Mouse (Mus musculus) midbrain, embryonic 15.5 days (tissue): ENCODE measurements around the gene Gdi1. TPM values are rescaled to one million over a fixed set of nuclear protein-coding genes. Genes with fewer than 3 reads are reported as not detected.

Source experiments
- ATAC-seq: fragments of 200-750 bp; cut with Nextera tagmentation; replicated peaks from 2 replicates; pipeline ENCODE4 v1.8.0; 2017; ENCODE audit warnings: moderate TSS enrichment
- H3K27ac ChIP-seq: fragments of 300-500 bp; sonication (generic); 2 replicates; pipeline ENCODE4 v1.5.1; 2015; ENCODE audit warnings: mild to moderate bottlenecking, inconsistent platforms
- H3K27me3 ChIP-seq: fragments of 300-500 bp; sonication (generic); replicated peaks from 2 replicates; pipeline ENCODE4 v1.6.1; 2015; ENCODE audit warnings: inconsistent platforms
- H3K36me3 ChIP-seq: fragments of 300-500 bp; sonication (generic); replicated peaks from 2 replicates; pipeline ENCODE4 v1.6.1; 2015; ENCODE audit warnings: inconsistent platforms
- H3K4me1 ChIP-seq: fragments of 300-500 bp; sonication (generic); 2 replicates; pipeline ENCODE4 v1.6.1; 2015; ENCODE audit warnings: inconsistent platforms
- H3K4me2 ChIP-seq: fragments of 300-500 bp; sonication (generic); 2 replicates; pipeline ENCODE4 v1.6.1; 2015; ENCODE audit warnings: inconsistent platforms, mild to moderate bottlenecking, moderate library complexity
- H3K4me3 ChIP-seq: fragments of 300-500 bp; sonication (generic); 2 replicates; pipeline ENCODE4 v1.5.1; 2015; ENCODE audit warnings: mild to moderate bottlenecking, inconsistent platforms
- H3K9ac ChIP-seq: fragments of 300-500 bp; sonication (generic); 2 replicates; pipeline ENCODE4 v1.6.1; 2015; ENCODE audit warnings: mild to moderate bottlenecking, inconsistent platforms
- H3K9me3 ChIP-seq: fragments of 300-500 bp; sonication (generic); 2 replicates; pipeline ENCODE4 v1.6.1; 2016; ENCODE audit warnings: inconsistent platforms
- WGBS: fragments of 180-500 bp; shearing (Covaris S2); methylation state at CpG from one replicate; pipeline ENCODE4 v1.1.7; 2015; ENCODE audit warnings: mixed read lengths; 5-methylcytosine and 5-hydroxymethylcytosine counted together
- polyA plus RNA-seq: library from polyadenylated mRNA; unstranded; fragments of >200 nt; fragmentation: Nextera tagmentation; extraction: Ambion mirVana; gene quantifications from 2 replicates; pipeline ENCODE4 v1.2.1, GENCODE M21; 2015

Gdi1 gene
- polyA plus RNA-seq, 1 experiment from 2014 or later = 1,116 TPM

DNA sequence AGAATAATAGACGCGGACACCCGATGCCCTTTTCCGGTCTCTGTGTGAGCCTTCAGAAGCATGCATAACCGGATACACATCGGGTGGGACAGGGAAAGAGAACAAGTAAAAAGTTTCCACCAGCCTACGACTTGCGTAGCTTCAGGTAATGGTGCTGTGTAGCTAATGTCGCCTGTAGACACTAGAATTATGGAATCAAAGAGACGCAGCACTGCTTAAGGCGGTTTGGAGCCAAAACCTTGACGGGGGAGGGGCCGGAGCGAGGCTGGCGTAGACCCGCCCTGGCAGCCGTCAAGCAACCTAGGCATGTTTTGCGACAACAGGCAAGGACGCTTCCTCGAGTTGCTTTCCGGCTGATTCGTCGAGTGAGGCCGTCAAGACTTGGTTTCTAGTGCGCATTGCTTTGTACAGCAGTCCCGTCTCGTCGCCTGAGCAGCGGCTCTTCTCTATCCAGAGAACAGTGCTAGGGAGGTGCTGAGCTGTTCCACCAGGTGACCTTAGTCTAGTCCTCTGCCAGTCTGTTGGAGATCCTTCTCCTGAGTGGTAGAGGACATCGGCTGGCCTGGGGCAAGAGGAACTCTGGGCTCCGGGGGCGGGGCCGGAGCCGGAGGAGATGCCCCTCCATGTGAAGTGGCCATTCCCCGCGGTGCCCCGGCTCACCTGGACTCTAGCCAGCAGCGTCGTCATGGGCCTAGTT is 22.3 kb upstream of the Gdi1 start:
- 24% methylated on average over 39 of the region's 39 CpGs for WGBS
- Histone ChIP-seq H3K27me3 (no peaks in the 10 kb centered on the region), H3K4me2 (peak overlapping the region; percentile 72), H3K9me3 (no peaks in the 10 kb centered on the region), H3K4me1 (peaks cover 16% of the 10 kb centered on the region), H3K27ac (peak overlapping the region; percentile 85), H3K4me3 (peak overlapping the region; percentile 60), H3K36me3 (no peaks in the 10 kb centered on the region), H3K9ac (peak overlapping the region; percentile 73)
- ATAC-seq = peak; percentile 86

DNA sequence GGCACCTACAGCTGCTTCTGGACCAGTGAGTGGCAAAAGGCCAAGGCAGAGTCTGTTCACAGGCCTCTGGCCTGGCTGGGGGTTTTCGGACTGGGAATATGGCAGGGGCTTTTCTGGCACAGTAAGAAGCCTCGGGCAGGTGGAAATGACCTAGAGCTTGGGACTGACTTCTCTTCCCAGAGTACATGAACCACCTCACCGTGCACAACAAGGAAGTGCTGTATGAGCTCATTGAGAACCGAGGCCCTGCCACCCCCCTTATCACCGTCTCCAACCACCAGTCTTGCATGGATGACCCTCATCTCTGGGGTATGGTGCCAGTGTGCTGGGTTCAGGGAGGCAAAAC is 21.7 kb upstream of the Gdi1 start:
- Histone ChIP-seq H3K4me1 (peaks cover 16% of the 10 kb centered on the region), H3K27me3 (no peaks in the 10 kb centered on the region), H3K9me3 (no peaks in the 10 kb centered on the region), H3K4me2 (peak overlapping the region; percentile 72), H3K4me3 (peak overlapping the region; percentile 60), H3K9ac (peak overlapping the region; percentile 73), H3K27ac (peak overlapping the region; percentile 85), H3K36me3 (no peaks in the 10 kb centered on the region)
- WGBS = 40% methylated on average over 5 of the region's 5 CpGs
- ATAC-seq = peak; percentile 43

DNA sequence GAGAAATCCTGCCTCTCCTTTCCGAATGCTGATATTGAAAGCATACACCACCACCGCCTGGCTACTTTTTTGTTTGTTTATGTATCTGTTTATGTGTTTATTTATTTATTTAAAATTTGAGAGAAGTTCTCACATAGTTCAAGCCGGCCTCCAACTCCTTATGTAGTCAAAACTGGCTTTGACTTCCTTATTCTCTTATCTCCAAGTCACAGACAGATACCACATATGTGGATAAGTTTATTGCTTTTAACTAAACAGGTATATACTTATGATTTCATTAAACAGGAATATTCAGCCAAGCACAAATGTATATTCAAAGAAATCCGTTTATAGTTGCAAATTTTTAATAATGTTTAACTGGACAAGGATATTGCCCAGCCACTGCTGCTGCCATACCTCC is 11.4 kb upstream of the Gdi1 start:
- Histone ChIP-seq H3K4me3 (no peak overlapping the region), H3K9ac (no peak overlapping the region), H3K4me2 (no peak overlapping the region), H3K9me3 (no peaks in the 10 kb centered on the region), H3K27ac (no peak overlapping the region), H3K36me3 (no peaks in the 10 kb centered on the region), H3K4me1 (0 out of 2 replicates have a peak, but pooled peaks cover 2% of the 10 kb centered on the region), H3K27me3 (no peaks in the 10 kb centered on the region)
- WGBS = 73% methylated on average over 4 of the region's 4 CpGs
- no peak for ATAC-seq

DNA sequence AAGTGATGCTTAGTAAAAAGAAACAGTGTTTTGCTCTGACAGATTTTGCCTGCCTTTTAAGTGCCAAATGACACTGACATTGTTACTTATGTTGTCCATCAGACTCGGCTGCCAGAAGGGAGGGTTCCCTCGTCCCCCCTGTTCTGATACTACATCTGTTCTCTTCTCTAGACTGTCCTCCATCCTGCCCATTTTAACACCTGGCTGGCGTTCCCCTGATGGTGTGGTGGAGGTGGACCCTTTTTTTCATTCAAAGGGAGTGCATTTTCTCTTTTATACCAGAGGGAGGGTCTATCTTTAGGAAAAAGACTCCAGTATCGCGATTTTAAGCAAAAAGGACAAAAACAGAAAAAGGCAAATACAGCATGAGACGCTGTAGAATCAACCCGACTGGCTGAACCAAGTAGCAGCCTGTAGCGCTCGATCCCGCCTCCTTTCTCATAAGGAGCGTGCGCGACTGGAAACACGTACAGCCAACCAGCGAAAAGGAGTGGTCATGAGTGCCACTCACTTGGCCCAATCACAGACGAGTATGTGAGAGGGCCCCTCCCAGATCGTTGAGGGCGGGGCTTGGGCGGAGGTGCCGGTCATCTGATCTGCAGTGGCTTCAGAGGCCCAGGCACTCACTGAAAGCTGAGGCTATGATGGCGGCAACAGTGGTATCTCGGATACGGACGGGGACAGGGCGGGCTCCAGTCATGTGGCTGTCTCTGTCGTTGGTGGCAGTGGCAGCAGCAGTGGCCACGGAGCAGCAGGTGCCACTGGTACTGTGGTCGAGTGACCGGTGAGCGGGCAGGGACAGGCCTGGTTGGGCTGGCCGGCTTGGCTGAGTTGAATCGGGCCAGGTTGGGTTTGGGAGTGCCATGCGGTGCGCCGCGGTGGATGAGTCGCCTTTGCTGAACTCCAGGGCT is 8.0 kb upstream of the Gdi1 start, which contains the start of gene Atp6ap1:
Atp6ap1 (plus strand) TSS at position 560 of the 911 bp plus-strand sequence.
- peak within 1 kb of the TSS; percentile 68 for H3K4me3 ChIP-seq
- H3K27ac ChIP-seq = peak within 1 kb of the TSS; percentile 86
- H3K4me1 ChIP-seq = 0 out of 2 replicates have a peak, but pooled peaks cover 8% of the 10 kb centered on the region
- H3K9me3 ChIP-seq = no peaks in the 10 kb centered on the region
- peak; percentile 98 for ATAC-seq
- H3K9ac ChIP-seq = peak within 1 kb of the TSS; percentile 69
- peak within 1 kb of the TSS; percentile 63 for H3K4me2 ChIP-seq
- 0 out of 2 replicates have a peak, but pooled peaks cover 7% of the 10 kb centered on the region for H3K36me3 ChIP-seq
- no peaks in the 10 kb centered on the region for H3K27me3 ChIP-seq
- WGBS = 19% methylated on average over 37 of the region's 37 CpGs

DNA sequence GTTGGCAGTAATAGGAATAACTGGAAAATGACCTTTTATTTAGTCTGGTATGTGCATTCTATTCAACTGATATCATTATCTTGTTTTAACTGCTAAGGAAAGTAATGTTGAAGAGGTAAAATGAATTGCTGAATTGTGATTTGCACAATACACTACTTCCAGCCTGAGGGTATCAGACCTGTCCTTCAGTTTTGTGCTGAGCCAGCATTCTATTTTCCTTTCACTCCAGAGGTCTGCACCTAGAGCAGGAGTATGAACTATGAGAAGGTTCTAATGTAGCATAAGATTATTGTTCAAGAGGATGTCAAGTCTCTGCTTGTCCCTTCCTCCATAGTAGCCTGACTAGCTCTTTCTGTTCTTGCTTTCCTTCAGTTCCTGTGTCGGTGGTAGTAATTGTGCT is 6.5 kb upstream of the Gdi1 start:
- no peak for ATAC-seq
- no peak overlapping the region for H3K4me2 ChIP-seq
- 0 out of 2 replicates have a peak, but pooled peaks cover 8% of the 10 kb centered on the region for H3K36me3 ChIP-seq
- no peak overlapping the region for H3K4me3 ChIP-seq
- H3K9me3 ChIP-seq = no peaks in the 10 kb centered on the region
- H3K9ac ChIP-seq = no peak overlapping the region
- H3K27ac ChIP-seq = no peak overlapping the region
- no peaks in the 10 kb centered on the region for H3K27me3 ChIP-seq
- WGBS = 68% methylated on average over 1 of the region's 1 CpGs
- 0 out of 2 replicates have a peak, but pooled peaks cover 8% of the 10 kb centered on the region for H3K4me1 ChIP-seq

DNA sequence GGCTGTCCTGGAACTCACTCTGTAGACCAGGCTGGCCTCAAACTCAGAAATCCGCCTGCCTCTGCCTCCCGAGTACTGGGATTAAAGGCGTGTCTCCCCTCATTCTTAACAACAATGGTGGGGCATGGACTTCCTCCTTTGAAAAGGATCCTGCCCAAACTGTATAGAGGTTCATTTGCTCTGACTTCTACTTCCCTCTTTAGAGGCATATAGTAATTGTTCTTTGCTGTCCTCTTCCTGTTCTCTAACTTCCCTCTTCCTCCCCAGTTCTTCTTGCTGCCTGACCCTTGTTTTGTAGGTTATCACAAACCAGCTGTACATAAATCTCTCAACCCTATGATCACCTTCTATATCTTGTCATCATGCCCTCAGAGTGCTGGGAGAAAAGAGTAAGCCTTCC is 5.1 kb upstream of the Gdi1 start:
- ATAC-seq = no peak

DNA sequence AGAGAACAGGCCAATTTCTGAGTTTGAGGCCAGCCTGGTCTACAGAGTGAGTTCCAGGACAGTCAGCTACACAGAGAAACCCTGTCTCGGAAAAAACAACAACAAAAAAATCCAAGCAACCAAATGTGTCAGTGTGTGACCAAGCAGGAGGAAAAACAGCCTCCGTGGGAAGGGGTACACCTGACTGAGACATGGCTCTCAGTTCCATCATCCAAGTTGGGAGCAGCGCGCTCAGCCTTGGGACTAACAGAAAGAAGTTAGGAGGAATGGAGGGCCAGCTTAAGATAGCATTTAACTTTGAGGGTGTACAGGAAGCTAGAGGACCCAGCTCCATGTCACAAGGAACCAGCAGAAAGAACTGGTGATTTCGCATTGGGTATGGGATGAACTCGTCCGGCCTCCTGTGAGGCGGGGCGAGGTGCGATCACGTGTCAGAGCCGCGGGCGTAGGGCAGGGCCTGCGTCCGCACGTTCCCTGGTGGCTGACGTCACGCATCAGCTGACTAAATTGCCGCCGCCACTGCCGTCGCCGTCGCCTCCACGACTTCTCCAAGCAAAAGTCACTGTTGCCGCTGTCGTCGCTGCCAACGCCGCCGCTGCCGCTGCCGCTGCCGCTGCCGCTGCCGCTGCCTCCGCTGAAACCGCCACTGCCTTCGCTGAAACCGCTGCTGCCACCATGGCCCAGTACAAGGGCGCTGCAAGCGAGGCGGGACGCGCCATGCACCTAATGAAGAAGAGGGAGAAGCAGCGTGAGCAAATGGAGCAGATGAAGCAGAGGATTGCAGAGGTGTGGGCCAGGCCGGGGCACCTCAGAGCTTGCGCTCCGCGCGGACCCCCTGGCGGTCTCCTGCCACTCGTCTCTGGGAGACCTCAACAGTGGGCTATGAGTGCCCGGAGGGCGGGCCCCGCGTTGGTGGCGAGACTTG is 8.0 kb downstream of the Gdi1 start, which contains the start of gene Fam50a:
Fam50a (plus strand) TSS at position 494 of the 925 bp plus-strand sequence.
- WGBS = 17% methylated on average over 57 of the region's 59 CpGs
- H3K36me3 ChIP-seq = peaks cover 3% of the 10 kb centered on the region; the same call in 1 of the 2 replicates

More for the DNA sequence above, 5.1 kb upstream of the Gdi1 start:
- Histone ChIP-seq H3K36me3 (0 out of 2 replicates have a peak, but pooled peaks cover 10% of the 10 kb centered on the region), H3K4me1 (peaks cover 17% of the 10 kb centered on the region), H3K9me3 (no peaks in the 10 kb centered on the region), H3K27ac (no peak overlapping the region), H3K27me3 (no peaks in the 10 kb centered on the region), H3K4me2 (no peak overlapping the region), H3K4me3 (no peak overlapping the region), H3K9ac (no peak overlapping the region)
- 96% methylated on average over 3 of the region's 3 CpGs for WGBS

DNA sequence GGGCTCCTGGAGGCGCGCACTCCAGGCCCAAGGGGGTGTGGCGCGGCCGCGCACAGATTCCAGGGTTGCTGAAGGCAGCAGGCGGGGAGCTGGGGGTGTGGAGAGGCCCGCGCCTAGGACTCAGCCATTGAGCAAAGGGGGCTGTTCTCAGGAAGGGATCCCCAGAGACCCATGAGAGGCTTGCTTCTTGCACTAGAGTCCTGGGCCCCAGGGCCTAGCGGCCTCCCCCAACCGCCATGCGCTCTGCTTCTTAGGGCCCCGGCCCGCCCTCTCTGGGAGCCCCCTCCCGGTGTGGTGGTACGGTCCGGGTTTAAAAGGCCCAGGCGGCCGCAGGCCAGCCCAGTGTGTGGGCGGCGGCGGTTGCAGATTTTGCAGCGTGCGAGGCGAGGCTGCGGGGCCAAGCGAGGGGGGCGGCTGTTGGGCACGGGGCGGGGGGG is 23.9 kb downstream of the Gdi1 start, which contains the start of gene Plxna3:
Plxna3 (plus strand) TSS at position 342 of the 437 bp plus-strand sequence.
- H3K27me3 ChIP-seq = no peaks in the 10 kb centered on the region
- peak; percentile 95 for ATAC-seq
- H3K9ac ChIP-seq = peak within 1 kb of the TSS; percentile 66
- H3K9me3 ChIP-seq = no peaks in the 10 kb centered on the region
- H3K4me3 ChIP-seq = peak within 1 kb of the TSS; percentile 54
- 29% methylated on average over 26 of the region's 30 CpGs for WGBS
- H3K4me1 ChIP-seq = peaks cover 34% of the 10 kb centered on the region
- H3K27ac ChIP-seq = peak within 1 kb of the TSS; percentile 92
- H3K36me3 ChIP-seq = no peaks in the 10 kb centered on the region
- H3K4me2 ChIP-seq = peak within 1 kb of the TSS; percentile 79

More for the DNA sequence above, 8.0 kb downstream of the Gdi1 start, which contains the start of gene Fam50a:
- Histone ChIP-seq H3K27me3 (no peaks in the 10 kb centered on the region), H3K4me3 (peak within 1 kb of the TSS; percentile 62), H3K9me3 (no peaks in the 10 kb centered on the region), H3K4me2 (peak within 1 kb of the TSS; percentile 73), H3K9ac (peak within 1 kb of the TSS; percentile 73), H3K27ac (peak within 1 kb of the TSS; percentile 93), H3K4me1 (peaks cover 31% of the 10 kb centered on the region)
- ATAC-seq = peak; percentile 97

DNA sequence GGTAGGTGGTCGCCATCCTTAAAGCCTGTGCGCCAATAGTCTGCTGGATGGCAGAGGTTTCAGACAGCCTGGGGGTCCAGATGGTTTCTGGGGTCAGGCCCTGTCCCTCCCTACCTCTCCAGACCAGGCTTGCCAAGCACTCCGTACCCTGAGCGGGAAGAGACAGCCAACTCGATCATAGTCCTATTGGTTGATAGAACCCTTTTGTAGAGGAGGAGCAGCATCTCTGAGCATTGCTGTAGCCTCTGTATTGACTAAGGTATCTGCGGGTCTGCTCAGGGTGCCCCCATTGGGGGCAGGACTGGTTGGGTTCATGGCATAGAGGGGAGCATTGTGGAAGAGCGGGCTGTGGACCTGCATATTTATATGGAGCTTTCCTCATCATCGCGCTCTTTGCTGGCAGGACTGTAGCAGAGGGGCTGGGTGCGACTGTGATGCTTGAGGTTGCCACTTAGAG is 24.4 kb downstream of the Gdi1 start:
- Histone ChIP-seq H3K9me3 (no peaks in the 10 kb centered on the region), H3K27ac (peak overlapping the region; percentile 92), H3K27me3 (no peaks in the 10 kb centered on the region), H3K4me2 (peak overlapping the region; percentile 79), H3K9ac (peak overlapping the region; percentile 66), H3K4me3 (peak overlapping the region; percentile 54), H3K36me3 (0 out of 2 replicates have a peak, but pooled peaks cover 4% of the 10 kb centered on the region), H3K4me1 (peaks cover 34% of the 10 kb centered on the region)
- peak; percentile 71 for ATAC-seq
- WGBS = 16% methylated on average over 10 of the region's 10 CpGs

DNA sequence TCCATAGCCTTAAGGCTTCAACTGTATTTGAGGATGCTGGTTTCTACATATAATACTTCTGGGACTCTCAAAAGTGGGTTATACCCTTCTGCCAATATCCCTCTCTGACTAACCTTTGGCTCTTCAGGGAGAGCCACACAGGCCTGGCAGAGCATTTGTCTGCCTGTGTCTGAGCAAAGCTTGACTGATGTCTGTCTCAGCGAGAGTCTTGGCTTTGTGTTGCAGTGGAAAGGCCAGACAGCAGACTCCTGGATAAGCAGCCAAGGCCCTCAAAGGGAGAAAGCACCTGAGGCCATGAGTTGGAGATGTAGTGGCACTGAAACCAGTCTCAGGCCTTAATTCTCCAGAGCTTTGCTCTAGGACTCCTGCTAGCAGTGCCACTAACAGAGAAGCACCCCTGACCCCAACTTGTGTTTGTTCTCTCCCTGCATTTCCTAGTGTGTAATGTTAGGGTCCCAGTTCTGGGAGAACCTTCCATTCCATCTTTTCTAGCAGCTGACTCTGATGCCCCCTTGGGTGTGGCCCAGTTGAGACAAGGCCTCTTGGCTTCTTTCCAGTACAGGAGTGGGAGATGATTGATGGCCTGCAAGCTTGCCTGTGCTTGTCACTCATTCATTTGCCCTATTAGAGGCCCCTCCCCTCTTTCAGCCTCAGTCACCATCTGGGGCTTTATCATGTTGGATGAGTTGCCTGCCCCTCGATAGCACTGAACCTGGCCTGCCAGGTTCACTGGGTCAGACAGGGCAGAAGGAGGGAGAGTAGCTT is 25.6 kb downstream of the Gdi1 start:
- H3K4me1 ChIP-seq = peaks cover 34% of the 10 kb centered on the region
- ATAC-seq = no peak
- H3K4me3 ChIP-seq = peak overlapping the region; percentile 54
- H3K27ac ChIP-seq = peak overlapping the region; percentile 92
- no peaks in the 10 kb centered on the region for H3K9me3 ChIP-seq
- H3K4me2 ChIP-seq = peak overlapping the region; percentile 79
- 11% methylated on average over 2 of the region's 2 CpGs for WGBS
- 0 out of 2 replicates have a peak, but pooled peaks cover 4% of the 10 kb centered on the region for H3K36me3 ChIP-seq
- H3K9ac ChIP-seq = peak overlapping the region; percentile 66
- H3K27me3 ChIP-seq = no peaks in the 10 kb centered on the region
